Mouse (Mus musculus): ENCODE results near the gene Gm29289.
"Not testable (repeated sequence)": the region's sequence is repeated elsewhere in the genome, so short reads cannot be mapped to it uniquely, and the experiment has no call there.

Gene Gm29289

GRCm38 (mm10) chrY:2932282-2932681 is at the start of gene Gm29289:
Gene Gm29289 (plus strand): TSS chrY:2932582.
- not testable (repeated sequence) for DNase-seq (ENCODE audit: low spot score in 2 of 2)

GRCm38 (mm10) chrY:2900689-2901088 is 31.7 kb upstream of the Gm29289 start, which contains the start of gene Gm10352:
Gene Gm10352 (plus strand): TSS chrY:2900989.
- not testable (repeated sequence) for DNase-seq (ENCODE audit: low spot score in 2 of 2)

All from cerebellum, postnatal 4 days (tissue).